Mouse (Mus musculus) megakaryocyte, embryonic 14.5 days (primary cell): ENCODE results near the gene Sema4d.

ENCODE experiments used
- FLI1 ChIP-seq: IDR thresholded peaks from 2 replicates; pipeline ENCODE4 v1.6.1; 2012; ENCODE audit warnings: low read length, inconsistent platforms, mixed read lengths
- GATA1 ChIP-seq: IDR thresholded peaks from 3 replicates; pipeline ENCODE4 v1.6.1; 2012; ENCODE audit warnings: mixed read lengths, low read length, inconsistent platforms, borderline replicate concordance

DNA sequence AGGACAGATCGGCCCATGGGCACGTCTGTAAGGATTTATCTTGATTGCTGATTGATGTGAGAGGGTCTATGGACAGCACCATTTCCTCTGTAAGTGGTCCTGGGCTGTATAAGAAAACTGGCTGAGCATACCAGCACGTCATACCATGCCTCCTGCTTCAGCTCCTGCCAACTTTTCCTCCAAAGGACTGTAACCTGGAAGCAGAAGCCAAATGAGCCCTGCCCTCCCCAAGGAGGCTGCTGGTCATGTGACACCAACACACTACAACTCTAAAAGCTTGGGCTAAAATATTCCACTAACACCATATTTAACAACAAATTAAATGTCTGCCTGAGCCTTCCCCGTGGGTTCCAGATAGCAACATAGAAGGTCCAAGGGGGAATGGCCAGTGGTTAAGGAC lies 6.9 kb downstream of the Sema4d start:
- TF ChIP-seq GATA1 (no peak), FLI1 (no peak)
